Mouse (Mus musculus) ES-E14 (cell line): ENCODE results near the gene Rmnd1.

Source experiments
- CHD2 ChIP-seq: IDR thresholded peaks from 2 replicates; pipeline ENCODE4 v1.6.1; 2014; ENCODE audit warnings: mild to moderate bottlenecking, low read depth, low read length, inconsistent platforms
- MAFK ChIP-seq: IDR thresholded peaks from 2 replicates; pipeline ENCODE4 v1.6.1; 2014; ENCODE audit warnings: mild to moderate bottlenecking, low read depth, low read length, inconsistent platforms; ENCODE audit not compliant: insufficient read depth

DNA sequence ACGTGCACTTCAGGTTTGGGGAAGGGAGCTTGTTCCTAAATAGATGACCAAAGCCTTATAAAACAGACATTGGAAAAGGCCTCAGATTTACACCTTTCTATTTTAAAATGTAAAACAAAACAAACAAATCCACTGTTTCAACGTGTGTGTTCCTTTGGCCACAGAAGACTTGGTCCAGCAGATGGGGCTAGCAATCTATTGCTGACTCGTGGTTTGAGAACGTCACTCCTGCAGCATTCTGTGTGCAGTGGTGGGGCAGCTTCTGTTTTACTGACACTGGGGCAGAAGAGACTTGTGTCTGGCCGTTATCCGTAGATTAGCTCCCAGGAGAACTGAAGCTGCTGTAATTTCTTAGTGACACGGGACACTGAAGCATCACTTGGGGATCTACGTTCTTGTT lies 6.9 kb downstream of the Rmnd1 start:
- TF ChIP-seq MAFK (no peak), CHD2 (no peak)
